Mouse (Mus musculus): ENCODE measurements around the gene Plcl2.

GRCm38 (mm10) chr17:50499091-50499790, 10.0 kb upstream of the Plcl2 start:
- no peak for TF ChIP-seq CHD2 (IDR thresholded peaks at IDR 0.05; ENCODE audit: low read length)
- TF ChIP-seq GATA1 (IDR thresholded peaks at IDR 0.05; ENCODE audit: low read depth, low read length) = no peak
- TF ChIP-seq MAZ (IDR thresholded peaks at IDR 0.05; ENCODE audit: low read depth, low read length) = no peak
- no peak for TF ChIP-seq POLR2A (IDR thresholded peaks at IDR 0.05; ENCODE audit: control insufficient read depth in 1 of 2, insufficient read depth in 1 of 2, low read depth in 1 of 2, low read length in 2 of 2, poor library complexity in 1 of 2)
- TF ChIP-seq TCF12 (IDR thresholded peaks at IDR 0.05; ENCODE audit: low read depth, low read length) = no peak
- no peak for TF ChIP-seq MAX (IDR thresholded peaks at IDR 0.05; ENCODE audit: low read length)
- no peak for TF ChIP-seq CTCF (IDR thresholded peaks at IDR 0.05 in 2 of 3, conservative IDR thresholded peaks at IDR 0.05 in 1 of 3; ENCODE audit: control insufficient read depth in 1 of 3, insufficient read depth in 1 of 3, low read depth in 2 of 3, low read length in 3 of 3, poor library complexity in 1 of 3, severe bottlenecking in 1 of 3)
- TF ChIP-seq KAT2A (conservative IDR thresholded peaks at IDR 0.05; ENCODE audit: low read depth, low read length) = no peak
- no peak for TF ChIP-seq EP300 (IDR thresholded peaks at IDR 0.05; ENCODE audit: low read depth in 1 of 2, low read length in 2 of 2)
- no peak for TF ChIP-seq SIN3A (IDR thresholded peaks at IDR 0.05; ENCODE audit: low read length)
- TF ChIP-seq ZMIZ1 (IDR thresholded peaks at IDR 0.05; ENCODE audit: low read depth, low read length) = no peak
- TF ChIP-seq BHLHE40 (IDR thresholded peaks at IDR 0.05; ENCODE audit: borderline replicate concordance, low read depth, low read length) = no peak
- no peak for TF ChIP-seq E2F4 (IDR thresholded peaks at IDR 0.05; ENCODE audit: borderline replicate concordance, low read depth, low read length)

Data from MEL (cell line).